Mouse (Mus musculus): ENCODE measurements around the gene As3mt.

- no peak for TF ChIP-seq TCF12 (IDR thresholded peaks at IDR 0.05; ENCODE audit: insufficient read depth, poor library complexity, severe bottlenecking)
- TF ChIP-seq POLR2A (IDR thresholded peaks at IDR 0.05; ENCODE audit: insufficient read length, low read depth), result no peak
- no peak for TF ChIP-seq USF1 (IDR thresholded peaks at IDR 0.05; ENCODE audit: low read depth)
Observed at GRCm38 (mm10) chr19:46762291-46762991, 55.2 kb downstream of the As3mt start.

All from myocyte (in vitro differentiated cells).